Mouse (Mus musculus): ENCODE data around the gene Emilin3.

- TF ChIP-seq GATA1 (IDR thresholded peaks at IDR 0.05; ENCODE audit: low read length) (no peak), TAL1 (IDR thresholded peaks at IDR 0.05; ENCODE audit: low read length) (no peak)
Measured at GRCm38 (mm10) chr2:160934451-160934850, 22.3 kb upstream of the Emilin3 start.
